Mouse (Mus musculus) ES-Bruce4 (cell line): Measurements from ENCODE around the gene Apoa2. TPM values are rescaled to one million over a fixed set of nuclear protein-coding genes. Genes with fewer than 3 reads are reported as not detected.
"Not testable (repeated sequence)": the region's sequence is repeated elsewhere in the genome, so short reads cannot be mapped to it uniquely, and the experiment has no call there.

ENCODE experiments used
- H3K27ac ChIP-seq: 2 replicates; pipeline ENCODE4 v1.5.1; 2012; ENCODE audit warnings: low read length, inconsistent platforms; ENCODE audit not compliant: insufficient read depth
- H3K27me3 ChIP-seq: 2 replicates; pipeline ENCODE4 v1.6.1; 2012; ENCODE audit warnings: mild to moderate bottlenecking, low read length, inconsistent platforms; ENCODE audit not compliant: control insufficient read depth, poor library complexity, insufficient read depth, severe bottlenecking
- H3K36me3 ChIP-seq: 2 replicates; pipeline ENCODE4 v1.6.1; 2012; ENCODE audit warnings: inconsistent platforms, mild to moderate bottlenecking, low read length, moderate library complexity; ENCODE audit not compliant: control insufficient read depth, poor library complexity, insufficient read depth, severe bottlenecking
- H3K4me1 ChIP-seq: one replicate; pipeline ENCODE4 v1.8.1; 2011; ENCODE audit warnings: low read length; ENCODE audit not compliant: control insufficient read depth, insufficient read depth
- H3K4me3 ChIP-seq: 2 replicates; pipeline ENCODE4 v1.5.1; 2011; ENCODE audit warnings: low read depth, mild to moderate bottlenecking, low read length
- H3K9ac ChIP-seq: 2 replicates; pipeline ENCODE4 v1.6.1; 2012; ENCODE audit warnings: low read depth, mild to moderate bottlenecking, inconsistent platforms; ENCODE audit not compliant: poor library complexity, severe bottlenecking
- H3K9me3 ChIP-seq: replicated peaks from 2 replicates; pipeline ENCODE4 v1.6.1; 2012; ENCODE audit warnings: mild to moderate bottlenecking, low read length, inconsistent platforms; ENCODE audit not compliant: control insufficient read depth, poor library complexity, insufficient read depth, severe bottlenecking
- CTCF ChIP-seq: IDR thresholded peaks from one replicate; pipeline ENCODE4 v1.8.1; 2011; ENCODE audit warnings: low read depth, low read length
- EP300 ChIP-seq: IDR thresholded peaks from 2 replicates; pipeline ENCODE4 v1.6.1; 2011; ENCODE audit warnings: low read depth, low read length; ENCODE audit not compliant: insufficient read depth
- POLR2A ChIP-seq: IDR thresholded peaks from one replicate; pipeline ENCODE4 v1.8.1; 2011; ENCODE audit warnings: low read length; ENCODE audit not compliant: insufficient read depth
- polyA plus RNA-seq: library from polyadenylated mRNA; stranded (reverse); fragments of >200 nt; gene quantifications from 2 replicates; pipeline ENCODE4 v1.2.4, GENCODE M21; 2011; ENCODE audit warnings: low read depth; ENCODE audit not compliant: missing spikeins, insufficient read depth, insufficient read length

The Apoa2 gene
- polyA plus RNA-seq, 1 experiment, result 19.1 TPM

DNA sequence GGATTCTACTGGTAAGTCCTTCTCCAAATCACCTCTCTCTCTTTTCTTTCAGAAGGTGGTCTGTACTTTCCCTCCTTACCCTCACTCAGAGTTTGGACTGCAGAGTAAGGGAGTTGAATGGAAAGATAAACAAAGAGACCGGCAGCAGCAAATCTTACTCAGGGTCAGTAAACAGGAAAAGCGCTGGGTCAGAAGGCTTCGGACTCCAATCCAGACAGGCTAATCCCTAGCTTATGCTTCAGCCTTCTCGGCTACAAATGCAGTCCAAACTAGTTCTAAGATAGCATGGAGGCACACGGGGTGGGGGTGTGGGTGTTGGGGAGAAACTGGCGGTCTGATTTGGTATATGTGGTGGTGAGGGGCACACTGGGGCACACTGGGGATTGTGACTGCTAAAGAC is 12.6 kb downstream of the Apoa2 start:
- TF ChIP-seq CTCF (no peak), EP300 (no peak), POLR2A (no peak)
- no peak overlapping the region for H3K27ac ChIP-seq
- no peaks in the 10 kb centered on the region for H3K9me3 ChIP-seq
- peaks cover 36% of the 10 kb centered on the region for H3K36me3 ChIP-seq
- H3K4me1 ChIP-seq, result peaks cover 2% of the 10 kb centered on the region
- no peak overlapping the region for H3K9ac ChIP-seq
- H3K4me3 ChIP-seq, result no peak overlapping the region
- no peaks in the 10 kb centered on the region for H3K27me3 ChIP-seq

DNA sequence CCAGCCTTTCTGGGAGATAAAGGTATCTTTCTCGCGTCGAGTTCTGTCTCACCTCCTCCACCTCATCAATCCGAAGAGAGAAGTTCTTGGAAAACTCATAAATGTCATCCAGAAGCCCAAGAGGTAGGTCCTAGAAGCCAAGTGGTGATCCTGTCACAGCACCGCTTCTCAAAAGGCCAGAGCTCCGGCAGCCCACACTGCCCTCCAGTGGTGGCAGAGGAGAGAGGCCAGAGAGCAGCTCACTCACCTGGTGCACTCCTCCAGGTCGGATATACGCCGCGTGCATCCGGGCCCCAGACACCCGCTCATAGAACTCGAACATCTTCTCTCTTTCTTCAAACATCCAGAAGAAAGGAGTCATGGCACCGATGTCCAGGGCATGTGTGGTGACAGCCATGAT is 13.6 kb downstream of the Apoa2 start:
- Histone ChIP-seq H3K36me3 (peaks cover 39% of the 10 kb centered on the region), H3K27me3 (no peaks in the 10 kb centered on the region)

DNA sequence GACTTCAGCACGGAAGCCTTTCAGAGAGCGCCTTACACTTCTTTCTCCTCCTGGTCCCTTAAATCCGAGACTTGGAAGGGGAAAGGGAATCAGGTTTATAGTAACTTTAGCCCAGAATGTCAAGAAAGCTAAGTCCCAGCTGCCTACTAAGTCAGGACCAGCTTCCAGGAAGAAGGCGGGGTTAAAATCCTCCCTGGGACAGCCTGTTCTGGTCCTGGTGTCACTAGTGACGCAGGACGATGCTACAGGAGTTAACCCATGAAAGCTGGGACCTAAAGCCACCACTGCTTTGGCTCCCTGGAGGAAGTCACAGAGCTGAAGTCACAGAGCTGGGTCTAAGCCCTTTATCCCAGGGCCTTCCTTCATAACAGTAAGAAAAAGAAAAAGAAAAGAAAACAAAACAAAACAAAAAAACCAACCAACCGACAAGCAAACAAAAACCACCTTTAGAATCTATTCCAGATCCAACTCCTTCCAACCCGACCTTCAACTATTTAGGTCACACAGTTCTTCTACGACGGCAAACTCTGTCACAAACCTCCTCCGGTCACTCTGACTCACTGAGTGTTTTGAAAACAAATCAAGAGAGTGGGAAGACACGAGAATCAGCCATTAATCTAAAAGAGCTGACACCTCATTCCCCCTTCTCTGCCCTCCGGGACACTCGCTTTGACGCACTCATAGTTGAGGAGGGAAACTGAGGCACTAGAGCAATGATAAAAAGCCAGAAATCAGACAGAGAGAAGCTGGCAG is 15.3 kb downstream of the Apoa2 start:
- Histone ChIP-seq H3K4me1 (peaks cover 4% of the 10 kb centered on the region), H3K36me3 (peaks cover 43% of the 10 kb centered on the region), H3K27me3 (no peaks in the 10 kb centered on the region), H3K27ac (no peak overlapping the region), H3K4me3 (no peak overlapping the region), H3K9me3 (no peaks in the 10 kb centered on the region), H3K9ac (no peak overlapping the region)
- TF ChIP-seq POLR2A (no peak), EP300 (no peak), CTCF (no peak)

More for the DNA sequence above, 13.6 kb downstream of the Apoa2 start:
- H3K9ac ChIP-seq, result peak overlapping the region; percentile 42; the same call in 1 of the 2 replicates
- peak overlapping the region; percentile 55 for H3K4me3 ChIP-seq
- TF ChIP-seq EP300, result no peak
- peak; percentile 97 for TF ChIP-seq CTCF
- TF ChIP-seq POLR2A, result no peak
- peaks cover 4% of the 10 kb centered on the region for H3K4me1 ChIP-seq
- no peak overlapping the region for H3K27ac ChIP-seq
- H3K9me3 ChIP-seq, result no peaks in the 10 kb centered on the region

DNA sequence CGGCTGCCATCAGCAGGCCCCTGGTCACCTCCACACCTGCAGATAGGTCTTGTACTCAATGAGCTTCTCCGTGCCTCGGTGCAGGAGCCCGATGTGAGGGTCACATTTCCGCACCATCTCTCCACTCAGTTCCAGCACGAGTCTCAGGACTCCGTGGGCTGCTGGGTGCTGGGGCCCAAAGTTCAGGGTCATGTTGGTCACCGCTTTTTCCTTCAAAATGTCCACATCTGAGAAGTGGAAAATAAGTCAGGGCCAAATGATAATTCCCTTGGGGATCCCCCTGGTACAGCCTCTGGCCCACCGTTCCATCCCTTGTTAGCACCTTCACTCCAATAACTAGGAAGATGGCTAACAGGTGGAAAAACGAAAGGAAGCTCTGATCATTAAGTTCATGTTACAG is 16.1 kb downstream of the Apoa2 start:
- peaks cover 40% of the 10 kb centered on the region for H3K36me3 ChIP-seq
- TF ChIP-seq EP300 (no peak), CTCF (no peak), POLR2A (no peak)
- peaks cover 4% of the 10 kb centered on the region for H3K4me1 ChIP-seq
- no peak overlapping the region for H3K4me3 ChIP-seq
- H3K9me3 ChIP-seq, result no peaks in the 10 kb centered on the region
- H3K27ac ChIP-seq, result no peak overlapping the region
- no peaks in the 10 kb centered on the region for H3K27me3 ChIP-seq
- H3K9ac ChIP-seq, result no peak overlapping the region

DNA sequence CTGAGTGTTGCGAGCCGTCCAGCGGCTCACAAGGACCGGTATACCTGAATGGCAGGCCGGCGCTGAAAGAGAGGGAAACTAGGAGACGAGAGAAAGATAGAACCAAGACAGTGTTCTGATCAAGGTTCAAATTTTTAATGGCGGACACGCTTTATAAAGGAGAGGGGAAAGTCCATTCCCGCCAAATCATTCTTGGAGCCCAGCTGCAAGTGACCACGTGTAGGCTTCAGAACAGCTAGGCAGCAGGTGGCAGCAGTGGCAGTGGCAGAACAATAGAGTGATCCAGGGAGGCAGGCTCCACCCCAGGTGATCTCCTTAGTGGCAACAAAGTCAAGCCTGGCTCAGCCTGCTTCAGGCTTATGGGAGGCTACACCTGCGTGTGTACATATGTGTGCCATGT is 17.1 kb downstream of the Apoa2 start:
- H3K27ac ChIP-seq, H3K27me3 ChIP-seq, H3K9ac ChIP-seq, H3K4me3 ChIP-seq, H3K9me3 ChIP-seq, H3K4me1 ChIP-seq: not testable (repeated sequence)
- peaks cover 31% of the 10 kb centered on the region for H3K36me3 ChIP-seq

DNA sequence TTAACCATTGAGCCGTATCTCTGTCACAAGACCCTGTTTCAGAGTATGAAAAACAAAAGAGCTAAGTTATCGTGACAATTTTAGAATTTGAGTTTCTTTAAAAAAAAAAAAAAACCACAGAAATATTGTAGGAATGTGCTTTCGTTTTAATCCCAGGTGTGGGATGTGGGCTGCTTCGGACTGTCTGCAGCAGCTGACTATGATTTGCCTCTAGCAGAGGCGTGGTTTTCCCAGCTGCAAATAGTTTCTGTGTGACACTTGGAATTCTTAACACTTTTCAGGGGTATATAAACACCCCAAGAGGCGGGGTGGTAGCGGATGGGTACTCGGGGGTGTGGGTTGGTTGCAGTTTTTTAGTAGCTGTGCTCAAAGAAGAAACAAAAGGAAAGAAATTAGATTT is 20.5 kb downstream of the Apoa2 start:
- Histone ChIP-seq H3K4me1 (peaks cover 12% of the 10 kb centered on the region), H3K9ac (no peak overlapping the region), H3K9me3 (no peaks in the 10 kb centered on the region), H3K27ac (no peak overlapping the region), H3K36me3 (peaks cover 17% of the 10 kb centered on the region), H3K4me3 (no peak overlapping the region), H3K27me3 (no peaks in the 10 kb centered on the region)
- TF ChIP-seq CTCF (no peak), EP300 (no peak), POLR2A (no peak)
